Mouse (Mus musculus) liver, postnatal 0 days (tissue): ENCODE measurements at regions not wholly inside any gene's neighbourhood (a gene's known extent, or its start where the extent isn't known, plus 50 kb on each side); places are given as distances from the start of the nearest gene placed in this dataset.

ENCODE experiments used
- CTCF ChIP-seq: sonication (generic); IDR thresholded peaks from 2 replicates; pipeline ENCODE4 v1.5.1; 2016; ENCODE audit warnings: antibody characterized with exemption, low read depth
- EP300 ChIP-seq: IDR thresholded peaks from 2 replicates; pipeline ENCODE4 v1.6.1; 2016; ENCODE audit warnings: antibody characterized with exemption, low read depth, mild to moderate bottlenecking

GRCm38 (mm10) chr3:149461613-149462012, 471.3 kb upstream of the Adgrl2 start:
- TF ChIP-seq CTCF (no peak), EP300 (no peak)
